Mouse (Mus musculus): ENCODE data around the gene Ptpre. TPM values are rescaled to one million over a fixed set of nuclear protein-coding genes. Genes with fewer than 3 reads are reported as not detected.

Gene Ptpre
- 2.4 TPM for polyA plus RNA-seq (2012; fragmentation: generic; extraction: Trizol)

DNA sequence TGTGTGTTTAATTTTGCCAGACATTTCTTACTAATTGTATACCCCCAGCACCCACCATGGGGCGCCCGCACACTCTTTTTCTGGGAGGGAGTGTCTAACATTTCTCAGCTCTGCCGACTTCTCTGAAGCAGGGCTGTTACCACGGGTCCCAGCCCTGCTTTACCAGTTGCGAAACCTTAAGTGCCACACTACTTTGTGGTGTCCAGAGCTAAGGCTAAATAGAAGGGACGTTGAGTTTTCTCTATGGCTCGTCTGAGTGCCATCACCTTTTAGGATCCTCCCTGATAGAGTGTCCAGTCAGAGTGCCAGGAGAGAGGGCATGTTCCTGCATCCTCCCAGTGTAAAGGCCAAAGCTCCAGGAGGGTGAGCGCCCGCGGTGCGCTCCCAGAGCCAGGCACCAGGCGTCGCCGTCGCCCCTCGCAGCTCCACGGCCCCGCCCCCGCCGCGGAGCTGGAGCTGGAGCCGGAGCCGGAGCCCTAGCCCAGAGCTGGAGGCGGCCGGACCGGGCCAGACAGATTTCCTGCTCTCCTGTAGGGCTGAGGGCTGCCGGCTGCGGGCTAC lies at the start of gene Ptpre:
Gene Ptpre, plus strand, starts transcription at position 141 of the 561 bp plus-strand sequence.
- Histone ChIP-seq H3K4me2 (ENCODE audit: low read depth) (peak within 1 kb of the TSS; percentile 77), H3K36me3 (ENCODE audit: control insufficient read depth, insufficient read depth) (no peaks in the 10 kb centered on the region), H3K27me3 (ENCODE audit: control insufficient read depth, insufficient read depth, insufficient read length) (no peaks in the 10 kb centered on the region)

DNA sequence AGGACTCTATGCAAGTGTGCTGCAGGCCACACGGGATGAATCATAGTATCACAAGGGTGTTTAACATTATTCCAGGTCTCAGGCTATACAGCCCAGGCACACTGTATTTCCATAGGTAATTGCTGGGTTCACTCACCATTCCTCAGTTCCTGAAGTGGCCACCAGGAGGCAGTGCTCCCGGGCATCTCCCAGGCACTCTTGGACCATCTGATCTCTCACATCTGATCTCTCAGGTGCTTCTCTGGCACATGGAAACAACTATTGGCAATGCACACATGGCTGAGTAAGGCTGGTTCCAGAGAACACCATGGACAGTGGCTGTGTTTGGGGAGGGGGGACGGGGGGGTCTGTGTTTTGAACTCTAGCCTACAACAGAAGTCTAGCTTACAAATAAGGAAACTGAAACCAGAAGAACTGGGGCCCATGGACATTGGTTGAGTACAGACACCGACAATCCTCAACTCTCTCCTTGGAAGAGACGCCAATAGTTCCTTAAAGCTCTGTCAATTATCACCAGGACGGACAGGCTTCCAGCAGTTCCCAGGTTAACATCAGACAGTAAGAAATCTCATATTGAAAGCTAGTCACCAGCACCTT lies 49.0 kb upstream of the Ptpre start:
- TF ChIP-seq REST (IDR thresholded peaks at IDR 0.05; ENCODE audit: insufficient read depth, insufficient read length), result no peak
- no peak for TF ChIP-seq SRF (IDR thresholded peaks at IDR 0.05; ENCODE audit: control insufficient read depth, insufficient read length, low read depth)
- no peak for TF ChIP-seq USF1 (IDR thresholded peaks at IDR 0.05; ENCODE audit: low read depth)
- TF ChIP-seq E2F4 (IDR thresholded peaks at IDR 0.05; ENCODE audit: insufficient read depth), result no peak
- TF ChIP-seq POLR2AphosphoS2 (IDR thresholded peaks at IDR 0.05; ENCODE audit: insufficient read length, low read depth), result no peak
- no peak for TF ChIP-seq POLR2A (IDR thresholded peaks at IDR 0.05; ENCODE audit: insufficient read length, low read depth)
- no peak for TF ChIP-seq MYOG (IDR thresholded peaks at IDR 0.05; ENCODE audit: control insufficient read depth in 1 of 3, insufficient read depth in 1 of 3, insufficient read length in 2 of 3, low read depth in 2 of 3)
- no peak for TF ChIP-seq TCF3 (IDR thresholded peaks at IDR 0.05; ENCODE audit: insufficient read length, low read depth)
- TF ChIP-seq MAX (IDR thresholded peaks at IDR 0.05; ENCODE audit: low read depth), result no peak
- TF ChIP-seq CEBPB (IDR thresholded peaks at IDR 0.05; ENCODE audit: insufficient read depth, poor library complexity, severe bottlenecking), result no peak
- TF ChIP-seq MYOD1 (IDR thresholded peaks at IDR 0.05; ENCODE audit: control insufficient read depth in 1 of 3, insufficient read length in 2 of 3, low read depth in 2 of 3), result no peak
- TF ChIP-seq TCF12 (IDR thresholded peaks at IDR 0.05; ENCODE audit: insufficient read depth, poor library complexity, severe bottlenecking), result no peak

More for the DNA sequence above, at the start of gene Ptpre:
- peak within 1 kb of the TSS; percentile 52 for H3ac ChIP-seq (ENCODE audit: control insufficient read depth, insufficient read length)
- TF ChIP-seq E2F4 (IDR thresholded peaks at IDR 0.05; ENCODE audit: insufficient read depth) (no peak), POLR2AphosphoS2 (IDR thresholded peaks at IDR 0.05; ENCODE audit: insufficient read length, low read depth) (no peak), SRF (IDR thresholded peaks at IDR 0.05; ENCODE audit: control insufficient read depth, insufficient read length, low read depth) (no peak), CEBPB (IDR thresholded peaks at IDR 0.05; ENCODE audit: insufficient read depth, poor library complexity, severe bottlenecking) (peak; percentile 44; the same call in 1 of the 2 replicates)
- H3K4me3 ChIP-seq, result no peak within 1 kb of the TSS
- H3K79me2 ChIP-seq (ENCODE audit: control insufficient read depth, insufficient read depth), result no peaks in the 10 kb centered on the region

DNA sequence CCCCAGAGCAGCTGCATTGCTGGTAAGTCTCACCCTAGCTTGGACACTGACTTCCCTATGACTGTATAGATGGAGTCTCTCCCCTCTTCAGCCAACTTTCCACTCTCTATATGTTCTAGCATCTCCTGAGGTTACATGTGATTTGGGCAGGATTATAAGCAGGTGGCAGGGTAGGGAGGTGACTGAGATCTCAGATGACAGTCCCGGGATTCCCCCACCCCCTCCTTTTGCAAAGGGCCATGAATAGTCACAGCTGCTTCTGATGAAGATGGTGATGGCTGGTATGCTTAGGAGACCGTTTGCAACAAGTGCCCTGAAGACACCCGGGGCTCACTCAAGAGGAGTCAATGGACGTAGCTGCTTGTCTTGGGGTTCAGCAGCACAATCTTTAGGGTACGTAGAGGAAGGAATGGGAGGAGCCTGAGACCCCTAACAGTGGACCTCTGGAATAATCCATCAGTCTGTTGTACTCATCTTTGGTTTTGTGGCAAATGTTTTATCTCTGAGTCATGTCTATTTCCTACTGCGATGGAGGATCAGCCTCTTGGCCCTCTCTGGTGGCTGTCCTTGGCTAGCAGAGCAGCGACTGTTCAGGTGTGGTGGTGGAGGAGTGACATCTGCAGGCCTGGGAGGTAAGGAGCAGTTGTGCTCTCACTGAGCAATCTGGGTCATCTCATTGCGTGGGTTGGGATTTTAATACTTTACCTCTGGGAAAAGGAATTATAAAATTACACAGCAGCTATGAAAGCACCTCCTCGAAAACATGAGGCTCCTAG lies 47.4 kb upstream of the Ptpre start:
- Histone ChIP-seq H3K27me3 (ENCODE audit: control insufficient read depth, insufficient read depth, insufficient read length) (no peaks in the 10 kb centered on the region), H3K4me2 (ENCODE audit: low read depth) (no peak overlapping the region), H3K4me3 (no peak overlapping the region), H3K36me3 (ENCODE audit: control insufficient read depth, insufficient read depth) (no peaks in the 10 kb centered on the region), H3ac (ENCODE audit: control insufficient read depth, insufficient read length) (no peak overlapping the region), H3K79me2 (ENCODE audit: control insufficient read depth, insufficient read depth) (no peaks in the 10 kb centered on the region)
- TF ChIP-seq POLR2A (IDR thresholded peaks at IDR 0.05; ENCODE audit: insufficient read length, low read depth) (no peak), MYOD1 (IDR thresholded peaks at IDR 0.05; ENCODE audit: control insufficient read depth in 1 of 3, insufficient read length in 2 of 3, low read depth in 2 of 3) (peak in 1 of 3 experiments; percentile 1), REST (IDR thresholded peaks at IDR 0.05; ENCODE audit: insufficient read depth, insufficient read length) (no peak), TCF12 (IDR thresholded peaks at IDR 0.05; ENCODE audit: insufficient read depth, poor library complexity, severe bottlenecking) (no peak), MYOG (IDR thresholded peaks at IDR 0.05; ENCODE audit: control insufficient read depth in 1 of 3, insufficient read depth in 1 of 3, insufficient read length in 2 of 3, low read depth in 2 of 3) (no peak), POLR2AphosphoS2 (IDR thresholded peaks at IDR 0.05; ENCODE audit: insufficient read length, low read depth) (no peak), USF1 (IDR thresholded peaks at IDR 0.05; ENCODE audit: low read depth) (no peak), E2F4 (IDR thresholded peaks at IDR 0.05; ENCODE audit: insufficient read depth) (no peak), TCF3 (IDR thresholded peaks at IDR 0.05; ENCODE audit: insufficient read length, low read depth) (no peak)

More for the DNA sequence above, 49.0 kb upstream of the Ptpre start:
- Histone ChIP-seq H3ac (ENCODE audit: control insufficient read depth, insufficient read length) (no peak overlapping the region), H3K27me3 (ENCODE audit: control insufficient read depth, insufficient read depth, insufficient read length) (no peaks in the 10 kb centered on the region), H3K4me3 (no peak overlapping the region), H3K36me3 (ENCODE audit: control insufficient read depth, insufficient read depth) (no peaks in the 10 kb centered on the region), H3K79me2 (ENCODE audit: control insufficient read depth, insufficient read depth) (no peaks in the 10 kb centered on the region), H3K4me2 (ENCODE audit: low read depth) (no peak overlapping the region)

DNA sequence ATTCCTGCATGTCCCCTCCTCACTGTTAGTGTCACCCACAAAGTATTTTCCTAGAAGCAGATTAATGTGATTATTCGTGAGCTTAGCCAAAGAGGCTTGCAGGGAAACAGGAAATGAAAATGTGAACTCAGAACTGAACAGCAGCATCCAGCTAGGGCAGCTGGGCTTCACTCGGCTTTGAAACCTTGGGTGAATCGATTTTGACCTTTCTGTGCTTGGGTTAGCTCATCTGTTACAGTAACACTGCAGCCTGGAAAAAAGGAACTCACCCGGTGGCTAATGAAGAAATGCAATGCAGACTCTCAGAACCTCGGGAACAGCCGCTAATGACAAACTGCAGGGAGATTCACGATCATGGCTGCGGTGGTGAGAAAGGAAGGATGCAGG lies 46.8 kb upstream of the Ptpre start:
- no peaks in the 10 kb centered on the region for H3K36me3 ChIP-seq (ENCODE audit: control insufficient read depth, insufficient read depth)
- no peak for TF ChIP-seq POLR2AphosphoS2 (IDR thresholded peaks at IDR 0.05; ENCODE audit: insufficient read length, low read depth)
- no peak for TF ChIP-seq CEBPB (IDR thresholded peaks at IDR 0.05; ENCODE audit: insufficient read depth, poor library complexity, severe bottlenecking)
- TF ChIP-seq REST (IDR thresholded peaks at IDR 0.05; ENCODE audit: insufficient read depth, insufficient read length), result no peak
- no peak for TF ChIP-seq USF1 (IDR thresholded peaks at IDR 0.05; ENCODE audit: low read depth)
- TF ChIP-seq MYOG (IDR thresholded peaks at IDR 0.05; ENCODE audit: control insufficient read depth in 1 of 3, insufficient read depth in 1 of 3, insufficient read length in 2 of 3, low read depth in 2 of 3), result no peak
- no peak for TF ChIP-seq POLR2A (IDR thresholded peaks at IDR 0.05; ENCODE audit: insufficient read length, low read depth)
- H3K79me2 ChIP-seq (ENCODE audit: control insufficient read depth, insufficient read depth), result no peaks in the 10 kb centered on the region
- H3K27me3 ChIP-seq (ENCODE audit: control insufficient read depth, insufficient read depth, insufficient read length), result no peaks in the 10 kb centered on the region
- no peak overlapping the region for H3K4me2 ChIP-seq (ENCODE audit: low read depth)
- H3K4me3 ChIP-seq, result no peak overlapping the region
- no peak overlapping the region for H3ac ChIP-seq (ENCODE audit: control insufficient read depth, insufficient read length)

All from myocyte (in vitro differentiated cells).